Mouse (Mus musculus) lung, postnatal 4 days (tissue): ENCODE measurements around the gene Pknox2.

Experiments used
- DNase-seq, 2 experiments: peaks; one replicate each; pipeline ENCODE4 v3.0.0; 2021

Gene Pknox2

GRCm38 (mm10) chr9:37139514-37139913 lies 7.7 kb downstream of the Pknox2 start:
- peak; percentile 22 to 51 for DNase-seq

DNA sequence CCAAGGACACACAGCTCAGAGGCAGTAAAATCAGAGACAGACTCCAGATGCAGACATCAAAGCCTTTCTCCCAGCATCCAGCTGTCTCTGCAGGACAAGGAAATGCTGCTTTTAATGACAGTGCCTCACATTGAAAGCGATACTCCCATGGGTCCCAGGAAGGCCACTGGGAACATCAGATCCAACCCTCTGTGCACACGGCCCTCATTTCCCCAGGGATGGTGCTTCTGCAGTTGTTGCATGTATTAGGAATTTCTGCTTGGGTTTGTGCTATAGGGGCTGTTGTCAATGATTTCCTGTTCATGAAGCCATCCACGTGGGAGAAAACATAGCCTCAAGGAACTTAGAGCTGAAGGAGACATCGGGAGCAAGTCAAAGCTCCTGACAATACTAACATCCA lies 8.3 kb downstream of the Pknox2 start:
- peak in 1 of 2 experiments; percentile 37 for DNase-seq

DNA sequence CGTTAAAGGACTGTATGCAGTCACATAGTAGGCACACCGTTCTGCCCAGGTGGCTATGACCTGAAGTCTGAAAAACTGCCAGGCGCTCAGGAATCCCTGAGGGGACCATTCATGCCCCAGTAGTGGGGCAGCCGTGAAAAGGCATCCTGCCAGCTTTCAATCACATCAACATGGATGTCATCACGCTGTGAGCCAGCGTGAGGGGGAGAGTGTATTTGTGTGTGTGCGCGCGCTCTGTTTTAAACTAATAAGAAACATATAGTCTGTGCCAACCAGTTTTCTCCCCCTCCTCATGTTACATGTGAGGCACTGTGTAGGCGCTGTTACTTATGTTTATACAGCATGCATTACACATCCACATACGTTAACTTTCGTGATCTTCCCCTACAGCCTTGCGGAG lies 10.9 kb downstream of the Pknox2 start:
- DNase-seq: no peak

DNA sequence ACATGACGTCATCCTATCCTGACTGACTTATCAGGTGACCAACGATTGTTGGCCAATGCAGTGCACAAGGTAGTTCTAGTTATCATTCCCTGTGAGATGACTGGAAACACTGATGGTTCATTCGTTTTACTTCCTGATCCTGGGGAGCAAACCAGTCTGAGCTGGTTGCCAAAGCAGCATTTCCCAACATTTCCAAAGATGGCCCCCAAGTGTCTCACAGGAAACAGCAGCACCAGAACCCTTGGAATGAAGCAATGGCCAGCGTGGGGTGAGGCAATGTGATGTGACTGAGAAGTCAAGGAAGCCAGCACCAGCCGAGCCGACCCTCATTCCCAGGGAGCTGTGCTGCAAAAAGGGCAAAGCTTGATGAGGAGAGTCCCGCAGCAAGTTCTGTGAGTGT lies 13.7 kb downstream of the Pknox2 start:
- no peak for DNase-seq

GRCm38 (mm10) chr9:37129046-37129445 lies 18.2 kb downstream of the Pknox2 start:
- no peak for DNase-seq

DNA sequence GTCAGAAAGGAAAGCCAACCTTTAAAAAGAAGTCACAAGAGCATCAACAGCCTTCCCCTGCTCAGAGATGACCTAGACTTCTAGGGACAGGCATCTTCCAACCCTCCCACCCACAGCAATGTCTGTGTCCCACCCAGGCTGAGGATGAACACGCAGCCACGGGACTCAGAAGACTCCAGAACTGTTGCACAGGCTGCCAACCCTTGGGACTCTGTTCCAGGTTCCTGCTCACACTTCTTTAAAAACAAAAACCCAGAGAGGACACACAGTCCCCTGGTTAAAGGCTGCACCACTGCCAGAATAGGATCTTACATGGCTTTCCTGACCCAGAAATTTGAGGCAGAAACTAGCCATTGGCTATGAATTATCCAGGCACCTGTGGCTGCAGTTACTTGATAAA lies 21.0 kb downstream of the Pknox2 start:
- no peak for DNase-seq

DNA sequence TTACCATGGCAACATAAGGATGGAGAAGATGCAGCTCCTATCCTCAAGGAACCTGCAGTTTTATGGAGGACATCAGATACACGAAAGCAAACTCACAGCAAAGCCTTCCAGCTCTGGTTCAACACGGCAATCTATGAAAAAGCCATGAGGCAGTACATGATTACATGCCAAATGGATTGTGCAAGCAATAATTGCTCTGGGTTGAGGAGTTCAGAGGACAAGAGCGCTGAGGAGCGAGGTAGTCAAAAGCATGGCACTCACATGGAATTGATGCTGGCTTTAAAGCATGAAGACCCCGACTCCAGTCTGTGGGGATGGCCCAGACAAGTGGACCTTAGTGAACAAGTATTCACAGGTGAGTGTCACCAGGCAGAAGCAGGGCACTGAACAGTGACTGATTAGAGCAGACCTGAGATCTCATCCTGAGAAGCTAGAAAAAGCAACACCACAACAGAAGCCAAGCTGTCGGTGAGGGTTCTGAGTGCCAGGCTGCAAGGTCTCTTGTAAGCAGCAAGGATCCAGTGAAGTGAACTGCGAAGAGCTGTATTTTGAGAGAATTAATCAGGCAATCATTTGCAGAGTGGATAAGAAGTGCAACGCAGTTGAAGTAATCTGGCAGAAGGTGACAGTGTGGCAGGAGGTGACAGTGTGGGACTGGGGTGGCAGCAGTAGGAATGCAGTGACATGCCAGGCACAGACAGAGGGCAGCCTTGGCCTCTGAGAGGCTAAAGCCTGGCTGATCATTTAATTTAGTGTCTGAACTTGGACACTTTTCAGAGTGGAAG lies 22.3 kb downstream of the Pknox2 start:
- DNase-seq: no peak

DNA sequence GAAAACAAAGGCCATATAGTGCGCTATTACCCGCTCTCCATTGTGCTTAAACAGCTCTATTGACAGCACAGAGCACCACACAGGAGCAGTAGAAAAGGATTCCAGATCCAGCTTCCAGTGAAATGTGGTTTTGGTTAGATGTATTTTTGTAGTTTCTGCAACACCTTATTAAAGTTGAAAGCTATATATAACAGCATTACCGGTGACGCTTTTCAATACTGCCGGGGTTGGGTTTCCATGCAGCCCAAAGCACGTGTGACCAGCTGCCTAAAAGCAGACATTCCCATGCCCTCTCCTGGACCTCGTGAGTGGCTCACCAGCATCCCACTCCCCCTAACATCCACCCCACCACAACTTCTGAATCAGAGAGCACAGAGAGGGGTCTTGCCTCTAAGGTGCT lies 23.8 kb downstream of the Pknox2 start:
- no peak for DNase-seq

DNA sequence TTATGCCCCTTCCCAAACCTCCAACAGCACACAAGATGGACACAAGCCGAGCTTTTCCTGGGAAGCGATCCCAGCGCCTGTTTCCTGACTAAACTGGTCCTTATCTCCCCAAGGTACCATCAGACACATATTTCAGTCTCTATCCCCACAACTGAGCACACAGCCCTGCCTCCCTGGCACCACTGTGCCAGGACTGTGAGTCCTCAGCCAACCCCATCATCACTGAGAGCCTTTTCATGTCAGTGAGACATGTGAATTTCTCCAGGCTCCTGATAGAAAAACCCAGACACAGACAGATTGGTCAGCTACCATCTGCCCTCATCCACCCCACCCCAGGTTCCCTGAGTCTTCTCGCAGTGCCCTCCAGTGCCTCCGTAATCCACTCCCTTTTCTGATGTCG lies 24.2 kb downstream of the Pknox2 start:
- DNase-seq: no peak

GRCm38 (mm10) chr9:37122381-37122780 lies 24.8 kb downstream of the Pknox2 start:
- no peak for DNase-seq

GRCm38 (mm10) chr9:37121761-37122331 lies 25.4 kb downstream of the Pknox2 start:
- DNase-seq: no peak

DNA sequence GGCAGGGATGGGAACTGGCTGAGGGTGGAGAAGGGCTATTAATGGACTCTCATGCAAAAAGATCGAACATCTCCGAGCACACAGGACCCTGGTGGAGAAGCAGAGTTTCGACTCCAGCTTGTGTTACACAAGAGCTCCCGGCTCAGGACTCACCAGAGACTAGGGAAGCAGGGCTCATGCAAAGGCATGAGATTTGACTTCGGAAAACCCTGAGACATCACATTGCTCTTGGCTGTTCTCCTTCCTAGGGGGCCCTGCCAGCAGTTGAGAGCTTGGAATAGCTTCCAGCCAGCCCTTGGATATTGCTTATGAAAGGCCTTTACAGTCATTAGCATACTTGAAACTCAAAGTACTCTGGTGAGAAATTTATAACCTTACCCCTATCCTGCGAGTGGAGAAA lies 26.4 kb downstream of the Pknox2 start:
- DNase-seq: peak; percentile 37 to 74

DNA sequence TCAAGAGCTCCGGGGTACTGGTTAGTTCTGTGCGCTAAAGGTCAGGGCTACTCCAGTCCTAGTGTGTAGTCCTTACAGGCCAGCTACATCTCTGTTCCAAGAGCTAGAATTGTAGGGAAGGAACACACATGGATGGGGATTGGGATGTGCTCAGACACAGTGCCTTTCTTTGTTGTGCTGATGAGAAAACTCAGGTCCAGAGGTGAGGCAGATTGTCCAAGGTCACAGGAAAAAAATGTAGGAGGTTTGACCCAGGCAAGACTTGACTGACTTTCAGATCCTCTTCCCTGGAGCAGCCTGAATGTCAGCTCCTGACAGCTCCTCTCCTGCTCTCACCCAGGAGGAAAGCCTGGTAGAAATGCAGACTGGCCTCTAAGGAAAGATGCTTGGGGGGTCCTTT lies 29.7 kb downstream of the Pknox2 start:
- no peak for DNase-seq

DNA sequence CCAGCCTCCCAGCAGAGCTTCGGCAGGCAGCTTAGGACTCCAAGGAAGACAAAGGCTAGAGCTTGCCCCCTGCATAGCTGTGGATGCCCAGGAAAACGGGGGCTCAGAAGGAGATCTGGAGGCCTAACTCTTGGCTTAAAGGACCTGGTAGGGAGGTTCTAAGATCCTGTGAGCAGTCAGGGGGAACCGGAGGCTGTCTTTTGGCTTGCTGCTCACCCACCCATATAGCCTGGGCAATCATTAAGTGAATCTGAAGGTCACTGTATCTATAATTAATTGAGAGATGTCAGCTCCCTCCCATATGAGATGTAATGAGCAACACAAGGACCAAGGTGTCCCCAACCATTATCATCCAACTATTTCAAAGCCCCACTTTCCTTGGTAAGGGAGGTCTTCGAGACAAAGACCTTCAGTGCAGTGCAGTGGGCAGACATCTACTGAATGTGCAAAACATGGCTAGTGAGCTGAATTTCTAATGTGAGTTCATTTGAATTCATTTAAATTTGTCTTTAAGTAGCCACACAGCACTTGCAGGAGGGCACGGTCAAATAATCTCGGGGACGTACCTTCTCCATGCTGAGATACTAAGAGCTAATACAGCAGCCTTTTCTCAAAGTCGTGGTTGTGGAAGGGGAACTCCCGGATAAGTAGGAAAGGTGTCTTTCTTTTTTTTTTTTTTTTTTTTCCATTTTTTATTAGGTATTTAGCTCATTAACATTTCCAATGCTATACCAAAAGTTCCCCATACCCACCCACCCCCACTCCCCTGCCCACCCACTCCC lies 30.4 kb downstream of the Pknox2 start:
- no peak for DNase-seq

DNA sequence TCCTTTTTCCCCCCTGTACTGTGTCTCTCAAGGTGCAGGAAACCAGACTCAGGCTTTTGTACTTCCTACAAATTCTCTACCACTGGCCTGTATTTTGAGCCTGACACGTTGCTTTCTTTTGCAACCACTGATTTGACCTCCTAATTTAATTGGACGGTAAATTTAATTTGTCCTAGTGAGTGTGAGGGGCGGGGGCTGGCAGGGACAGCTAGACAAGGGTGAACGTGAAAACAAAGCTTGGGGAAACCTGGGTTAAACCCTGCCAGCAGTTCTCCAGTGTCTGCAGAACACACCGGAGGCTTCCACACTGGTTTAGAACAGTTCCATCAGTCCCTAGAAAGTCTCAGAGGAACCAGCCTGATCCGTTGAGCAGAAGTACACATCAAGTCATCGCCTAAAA lies 31.4 kb downstream of the Pknox2 start:
- DNase-seq: no peak

DNA sequence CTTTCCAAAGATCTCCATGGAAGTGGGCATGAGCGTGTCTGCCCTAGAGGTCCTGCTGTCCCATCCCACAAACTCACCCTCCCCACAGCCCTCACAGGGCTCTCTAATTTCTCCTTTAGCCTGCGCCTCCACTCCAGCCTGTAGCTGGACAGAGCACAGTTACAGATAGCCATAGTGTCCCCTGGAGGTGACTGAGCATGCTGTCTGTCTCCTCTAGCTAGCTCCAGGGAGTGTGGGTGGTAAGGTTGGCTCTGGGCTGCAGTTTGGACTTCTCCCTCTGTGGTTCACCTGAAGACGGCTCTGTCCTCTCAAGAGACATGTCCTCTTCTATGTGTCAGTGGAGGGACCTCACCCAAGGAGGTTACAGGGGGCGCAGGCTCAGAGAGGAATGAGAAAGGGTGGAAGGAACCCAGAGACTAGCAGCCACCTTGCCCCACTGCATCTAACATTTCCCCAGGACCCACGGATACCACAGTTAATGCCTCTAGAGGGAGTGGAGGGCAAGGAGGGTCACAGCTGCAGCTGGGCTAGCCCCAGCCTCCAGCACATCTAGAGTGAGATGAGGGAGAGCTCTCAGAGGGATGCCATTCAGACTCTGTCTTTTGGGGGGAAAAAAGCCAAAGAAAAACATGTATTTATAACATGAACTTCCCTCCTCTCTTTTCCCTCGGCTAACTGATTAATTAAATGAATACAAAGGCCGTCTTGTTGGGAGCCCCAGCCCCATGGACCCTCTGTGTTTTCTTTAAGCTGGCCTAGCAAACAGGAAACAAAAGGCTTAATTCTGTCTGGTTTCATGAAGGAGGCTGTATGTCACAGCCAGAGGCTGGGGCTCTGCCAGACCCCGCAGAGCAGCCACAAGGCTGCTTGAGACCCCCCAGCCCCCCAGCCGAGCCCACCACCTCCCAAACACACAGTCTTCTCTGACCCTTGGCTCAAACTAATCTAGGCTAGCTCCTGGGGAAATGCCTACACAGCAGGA lies 32.6 kb downstream of the Pknox2 start:
- no peak for DNase-seq

DNA sequence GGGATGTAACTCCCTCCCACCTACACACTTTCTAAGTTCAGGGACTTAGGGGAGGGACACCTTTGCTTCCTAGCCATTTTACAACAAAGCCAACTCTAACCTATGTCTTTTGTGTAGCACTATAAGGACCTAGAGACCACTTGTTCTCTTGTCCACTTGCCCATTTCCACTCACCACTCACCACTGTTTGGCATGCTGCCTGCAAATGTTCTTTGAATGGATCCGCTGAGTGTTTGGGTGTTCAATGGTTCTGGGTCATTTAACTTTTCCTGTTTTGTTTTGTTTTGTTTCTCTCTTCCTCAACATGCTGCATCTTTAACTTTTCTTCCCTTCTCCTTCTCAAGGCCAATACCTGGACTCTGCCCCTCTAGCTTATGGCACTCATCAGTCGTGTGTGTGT lies 39.7 kb downstream of the Pknox2 start:
- DNase-seq: no peak

- no peak for DNase-seq
These were observed 40.4 kb downstream of the Pknox2 start for GRCm38 (mm10) chr9:37106808-37107207.

- no peak for DNase-seq
These were observed 43.0 kb downstream of the Pknox2 start for GRCm38 (mm10) chr9:37104249-37104648.

DNA sequence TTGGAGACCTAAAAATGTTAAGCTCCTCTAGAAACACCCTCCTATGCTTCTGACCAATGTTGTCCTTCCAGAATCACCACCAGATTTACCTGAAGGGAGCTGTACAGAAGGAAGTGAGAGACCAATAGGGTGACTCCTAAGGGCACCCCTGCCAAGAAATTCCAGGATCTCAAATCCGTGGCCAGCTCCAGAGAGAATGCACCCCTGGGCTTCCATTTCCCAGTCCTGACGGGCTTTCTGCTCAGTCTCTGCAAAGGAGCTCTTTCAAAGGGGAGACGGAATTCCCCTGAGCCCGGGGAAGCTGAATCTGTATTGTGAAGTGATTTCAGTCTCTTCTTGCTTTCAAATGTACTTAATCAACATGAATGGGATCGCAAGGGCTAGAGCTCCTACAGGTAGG lies 43.4 kb downstream of the Pknox2 start:
- DNase-seq: no peak

DNA sequence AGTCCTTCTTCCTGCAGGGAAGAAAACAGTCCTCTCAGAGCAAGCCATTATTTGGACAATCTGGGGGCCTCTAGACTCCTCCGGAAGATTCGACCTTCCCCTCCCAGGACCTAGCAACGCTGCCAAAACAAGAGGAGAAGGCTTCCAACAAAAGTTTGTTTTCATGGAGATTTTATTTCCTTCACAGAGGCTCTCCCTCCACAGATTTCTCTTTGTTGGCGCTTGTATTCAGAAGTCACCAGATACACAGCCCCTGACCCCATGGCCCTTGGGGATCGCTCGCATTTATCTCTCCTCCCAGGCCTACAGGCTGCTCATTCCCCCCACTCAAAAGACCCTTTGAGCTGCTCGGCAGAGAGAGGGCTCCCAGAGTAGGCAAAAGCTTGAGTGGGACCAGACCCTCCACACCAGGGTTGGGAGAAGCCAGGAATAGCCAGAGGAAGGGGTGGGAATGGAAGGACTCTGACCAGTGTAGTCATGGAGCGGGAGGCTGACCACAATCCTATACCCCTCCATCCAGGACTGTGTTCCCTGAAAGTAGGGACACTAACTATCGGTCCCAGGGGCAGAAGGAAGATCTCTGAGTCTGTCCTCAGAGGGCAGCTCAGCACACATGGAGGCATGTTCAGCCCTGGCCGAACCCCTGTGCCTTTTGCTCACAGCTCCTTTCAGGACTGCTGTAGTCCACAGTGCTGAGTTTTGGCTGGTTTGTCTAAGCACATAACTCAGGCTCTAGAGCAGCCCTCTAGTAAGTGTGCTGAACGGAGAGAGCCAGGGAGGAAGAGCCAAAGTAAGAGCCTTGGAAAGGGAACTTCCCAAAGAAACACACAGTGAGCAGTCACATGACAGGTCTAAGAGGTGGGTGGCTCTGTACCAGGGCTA lies 45.9 kb downstream of the Pknox2 start:
- no peak for DNase-seq

GRCm38 (mm10) chr9:37099595-37099994 lies 47.6 kb downstream of the Pknox2 start:
- DNase-seq: no peak
